Mouse (Mus musculus) thymus, adult 2 months (tissue): ENCODE measurements at regions not wholly inside any gene's neighbourhood (a gene's known extent, or its start where the extent isn't known, plus 50 kb on each side); places are given as distances from the start of the nearest gene placed in this dataset.

Experiments used
- CTCF ChIP-seq: fragments of 200-500 bp; IDR thresholded peaks from 2 replicates; pipeline ENCODE4 v1.5.1; 2012; ENCODE audit warnings: mild to moderate bottlenecking, control low read depth, low read length, moderate library complexity, borderline replicate concordance; ENCODE audit not compliant: control insufficient read depth, poor library complexity, insufficient read depth; ENCODE audit errors: extremely low read depth
- POLR2A ChIP-seq: fragments of 200-500 bp; IDR thresholded peaks from 2 replicates; pipeline ENCODE4 v1.6.1; 2012; ENCODE audit warnings: mild to moderate bottlenecking, low read length, control low read depth, moderate library complexity; ENCODE audit not compliant: control insufficient read depth, poor library complexity, insufficient read depth; ENCODE audit errors: extremely low read depth

- TF ChIP-seq CTCF (no peak), POLR2A (no peak)
Observed at GRCm38 (mm10) chr3:57944698-57945097, 96.8 kb upstream of the Pfn2 start.
